Mouse (Mus musculus): ENCODE data around the gene Ccnq. TPM values are rescaled to one million over a fixed set of nuclear protein-coding genes. Genes with fewer than 3 reads are reported as not detected.

Gene Ccnq
- polyA plus RNA-seq, 1 experiment from 2014 or later = 23.8 TPM

GRCm38 (mm10) chr11:78780571-78780970 lies 29.0 kb upstream of the Ccnq start:
- Histone ChIP-seq H3K4me1 (replicated peaks) (peaks cover 7% of the 10 kb centered on the region; the same call in 1 of the 2 replicates), H3K27ac (no peak overlapping the region), H3K36me3 (no peaks in the 10 kb centered on the region), H3K9me3 (replicated peaks) (no peaks in the 10 kb centered on the region), H3K4me3 (no peak overlapping the region), H3K4me2 (no peak overlapping the region), H3K27me3 (no peaks in the 10 kb centered on the region), H3K9ac (no peak overlapping the region)
- 73% methylated on average over 3 of the region's 3 CpGs for WGBS
- ATAC-seq (replicated peaks; ENCODE audit: insufficient number of reproducible peaks, insufficient read depth, low FRiP score, low read depth) = no peak

GRCm38 (mm10) chr11:78780002-78780401 lies 28.5 kb upstream of the Ccnq start:
- H3K9ac ChIP-seq = no peak overlapping the region
- WGBS = 95% methylated on average over 3 of the region's 3 CpGs
- no peak for ATAC-seq (replicated peaks; ENCODE audit: insufficient number of reproducible peaks, insufficient read depth, low FRiP score, low read depth)
- H3K4me1 ChIP-seq (replicated peaks) = 0 out of 2 replicates have a peak, but pooled peaks cover 7% of the 10 kb centered on the region
- no peak overlapping the region for H3K4me2 ChIP-seq
- no peak overlapping the region for H3K4me3 ChIP-seq
- H3K27me3 ChIP-seq = no peaks in the 10 kb centered on the region
- H3K27ac ChIP-seq = no peak overlapping the region
- no peaks in the 10 kb centered on the region for H3K9me3 ChIP-seq (replicated peaks)
- no peaks in the 10 kb centered on the region for H3K36me3 ChIP-seq

- ATAC-seq (replicated peaks; ENCODE audit: insufficient number of reproducible peaks, insufficient read depth, low FRiP score, low read depth) = no peak
- no peak overlapping the region for H3K27ac ChIP-seq
- no peak overlapping the region for H3K4me3 ChIP-seq
- WGBS = 62% methylated on average over 10 of the region's 10 CpGs
- H3K27me3 ChIP-seq = no peaks in the 10 kb centered on the region
- H3K4me1 ChIP-seq (replicated peaks) = 0 out of 2 replicates have a peak, but pooled peaks cover 3% of the 10 kb centered on the region
- H3K4me2 ChIP-seq = no peak overlapping the region
- H3K9ac ChIP-seq = no peak overlapping the region
- H3K9me3 ChIP-seq (replicated peaks) = no peaks in the 10 kb centered on the region
- H3K36me3 ChIP-seq = no peaks in the 10 kb centered on the region
Measured at GRCm38 (mm10) chr11:78777851-78778680, 26.5 kb upstream of the Ccnq start.

GRCm38 (mm10) chr11:78771751-78772283 lies 20.3 kb upstream of the Ccnq start:
- no peaks in the 10 kb centered on the region for H3K9me3 ChIP-seq (replicated peaks)
- no peaks in the 10 kb centered on the region for H3K36me3 ChIP-seq
- no peaks in the 10 kb centered on the region for H3K4me1 ChIP-seq (replicated peaks)
- H3K27me3 ChIP-seq = no peaks in the 10 kb centered on the region
- no peak overlapping the region for H3K27ac ChIP-seq
- ATAC-seq (replicated peaks; ENCODE audit: insufficient number of reproducible peaks, insufficient read depth, low FRiP score, low read depth) = peak; percentile 58; the same call in 1 of the 2 replicates
- no peak overlapping the region for H3K9ac ChIP-seq
- no peak overlapping the region for H3K4me3 ChIP-seq
- no peak overlapping the region for H3K4me2 ChIP-seq
- 40% methylated on average over 11 of the region's 11 CpGs for WGBS

GRCm38 (mm10) chr11:78770436-78770835 lies 18.9 kb upstream of the Ccnq start:
- no peaks in the 10 kb centered on the region for H3K27me3 ChIP-seq
- no peaks in the 10 kb centered on the region for H3K9me3 ChIP-seq (replicated peaks)
- H3K36me3 ChIP-seq = no peaks in the 10 kb centered on the region
- H3K4me2 ChIP-seq = no peak overlapping the region
- no peaks in the 10 kb centered on the region for H3K4me1 ChIP-seq (replicated peaks)
- H3K4me3 ChIP-seq = no peak overlapping the region
- ATAC-seq (replicated peaks; ENCODE audit: insufficient number of reproducible peaks, insufficient read depth, low FRiP score, low read depth) = no peak
- 70% methylated on average over 6 of the region's 6 CpGs for WGBS
- H3K9ac ChIP-seq = no peak overlapping the region
- no peak overlapping the region for H3K27ac ChIP-seq

- Histone ChIP-seq H3K27me3 (no peaks in the 10 kb centered on the region), H3K4me1 (replicated peaks) (no peaks in the 10 kb centered on the region), H3K9me3 (replicated peaks) (no peaks in the 10 kb centered on the region), H3K4me3 (no peak overlapping the region), H3K36me3 (no peaks in the 10 kb centered on the region), H3K9ac (no peak overlapping the region), H3K27ac (no peak overlapping the region), H3K4me2 (no peak overlapping the region)
- ATAC-seq (replicated peaks; ENCODE audit: insufficient number of reproducible peaks, insufficient read depth, low FRiP score, low read depth) = no peak
- 44% methylated on average over 3 of the region's 3 CpGs for WGBS
Measured at GRCm38 (mm10) chr11:78768778-78769177, 17.2 kb upstream of the Ccnq start.

- Histone ChIP-seq H3K9ac (no peak overlapping the region), H3K4me3 (no peak overlapping the region), H3K27me3 (no peaks in the 10 kb centered on the region), H3K4me1 (replicated peaks) (no peaks in the 10 kb centered on the region), H3K36me3 (no peaks in the 10 kb centered on the region), H3K4me2 (no peak overlapping the region), H3K27ac (no peak overlapping the region), H3K9me3 (replicated peaks) (no peaks in the 10 kb centered on the region)
- no peak for ATAC-seq (replicated peaks; ENCODE audit: insufficient number of reproducible peaks, insufficient read depth, low FRiP score, low read depth)
- 75% methylated on average over 6 of the region's 6 CpGs for WGBS
Measured at GRCm38 (mm10) chr11:78766069-78766830, 14.7 kb upstream of the Ccnq start.

- Histone ChIP-seq H3K4me1 (replicated peaks) (no peaks in the 10 kb centered on the region), H3K9me3 (replicated peaks) (no peaks in the 10 kb centered on the region), H3K36me3 (no peaks in the 10 kb centered on the region), H3K27ac (no peak overlapping the region), H3K4me3 (no peak overlapping the region), H3K9ac (no peak overlapping the region), H3K27me3 (no peaks in the 10 kb centered on the region), H3K4me2 (no peak overlapping the region)
- 60% methylated on average over 6 of the region's 6 CpGs for WGBS
- no peak for ATAC-seq (replicated peaks; ENCODE audit: insufficient number of reproducible peaks, insufficient read depth, low FRiP score, low read depth)
Measured at GRCm38 (mm10) chr11:78764820-78765219, 13.3 kb upstream of the Ccnq start.

GRCm38 (mm10) chr11:78764304-78764703 lies 12.8 kb upstream of the Ccnq start:
- Histone ChIP-seq H3K9ac (no peak overlapping the region), H3K4me2 (no peak overlapping the region), H3K36me3 (no peaks in the 10 kb centered on the region), H3K4me1 (replicated peaks) (no peaks in the 10 kb centered on the region), H3K27me3 (no peaks in the 10 kb centered on the region), H3K9me3 (replicated peaks) (no peaks in the 10 kb centered on the region), H3K4me3 (no peak overlapping the region), H3K27ac (no peak overlapping the region)
- 66% methylated on average over 8 of the region's 8 CpGs for WGBS
- ATAC-seq (replicated peaks; ENCODE audit: insufficient number of reproducible peaks, insufficient read depth, low FRiP score, low read depth) = no peak

GRCm38 (mm10) chr11:78762201-78762600 lies 10.7 kb upstream of the Ccnq start:
- WGBS = 50% methylated on average over 5 of the region's 5 CpGs
- no peak overlapping the region for H3K9ac ChIP-seq

GRCm38 (mm10) chr11:78761086-78761485 lies 9.6 kb upstream of the Ccnq start:
- Histone ChIP-seq H3K9me3 (replicated peaks) (no peaks in the 10 kb centered on the region), H3K4me1 (replicated peaks) (no peaks in the 10 kb centered on the region), H3K27me3 (no peaks in the 10 kb centered on the region), H3K4me2 (no peak overlapping the region), H3K4me3 (no peak overlapping the region), H3K36me3 (no peaks in the 10 kb centered on the region), H3K27ac (no peak overlapping the region), H3K9ac (no peak overlapping the region)
- 73% methylated on average over 9 of the region's 9 CpGs for WGBS
- no peak for ATAC-seq (replicated peaks; ENCODE audit: insufficient number of reproducible peaks, insufficient read depth, low FRiP score, low read depth)

More at GRCm38 (mm10) chr11:78762201-78762600, 10.7 kb upstream of the Ccnq start:
- H3K36me3 ChIP-seq = no peaks in the 10 kb centered on the region
- no peaks in the 10 kb centered on the region for H3K27me3 ChIP-seq
- H3K4me3 ChIP-seq = no peak overlapping the region
- no peak overlapping the region for H3K4me2 ChIP-seq
- H3K9me3 ChIP-seq (replicated peaks) = no peaks in the 10 kb centered on the region
- H3K4me1 ChIP-seq (replicated peaks) = no peaks in the 10 kb centered on the region
- H3K27ac ChIP-seq = no peak overlapping the region
- ATAC-seq (replicated peaks; ENCODE audit: insufficient number of reproducible peaks, insufficient read depth, low FRiP score, low read depth) = no peak

All from heart, embryonic 15.5 days (tissue).